Mouse (Mus musculus) erythroblast, embryonic 14.5 days (primary cell): ENCODE measurements around the gene Col16a1.

Experiments
- GATA1 ChIP-seq: IDR thresholded peaks from 2 replicates; pipeline ENCODE4 v1.6.1; 2012; ENCODE audit warnings: low read length, inconsistent platforms, mixed read lengths
- TAL1 ChIP-seq: IDR thresholded peaks from 3 replicates; pipeline ENCODE4 v1.6.1; 2012; ENCODE audit warnings: low read length, inconsistent platforms, mixed read lengths

GRCm38 (mm10) chr4:129998124-129998523, 49.5 kb upstream of the Col16a1 start:
- no peak for TF ChIP-seq GATA1
- TF ChIP-seq TAL1: no peak
